Mouse (Mus musculus) testis, adult 2 months (tissue): Measurements from ENCODE around the gene Prim2.

Experiments used
- CTCF ChIP-seq: fragments of 200-500 bp; IDR thresholded peaks from 2 replicates; pipeline ENCODE4 v1.5.1; 2012; ENCODE audit warnings: low read depth, mild to moderate bottlenecking, inconsistent platforms, low read length, moderate library complexity; ENCODE audit not compliant: control insufficient read depth, insufficient read depth, insufficient replicate concordance
- POLR2A ChIP-seq: fragments of 200-500 bp; IDR thresholded peaks from 2 replicates; pipeline ENCODE4 v1.6.1; 2012; ENCODE audit warnings: low read depth, mild to moderate bottlenecking, inconsistent platforms, low read length, moderate library complexity; ENCODE audit not compliant: control insufficient read depth

GRCm38 (mm10) chr1:33556638-33557037, 113.0 kb downstream of the Prim2 start:
- no peak for TF ChIP-seq POLR2A
- no peak for TF ChIP-seq CTCF
